Mouse (Mus musculus) lung, adult 2 months (tissue): Measurements from ENCODE around the gene Egln3.

Experiments used
- CTCF ChIP-seq: fragments of 200-500 bp; IDR thresholded peaks from 2 replicates; pipeline ENCODE4 v1.5.1; 2011; ENCODE audit warnings: mild to moderate bottlenecking, low read length, control low read depth; ENCODE audit not compliant: insufficient read depth
- POLR2A ChIP-seq: fragments of 200-500 bp; IDR thresholded peaks from 2 replicates; pipeline ENCODE4 v1.6.1; 2011; ENCODE audit warnings: low read depth, mild to moderate bottlenecking, control low read depth, low read length, borderline replicate concordance; ENCODE audit errors: extremely low read depth

- TF ChIP-seq POLR2A: no peak
- no peak for TF ChIP-seq CTCF
Observed at GRCm38 (mm10) chr12:54222036-54222760, 18.5 kb upstream of the Egln3 start.
